Mouse (Mus musculus) layer of hippocampus, adult 9-11 months (tissue): Measurements from ENCODE around the gene Dcaf7.
"Not testable (repeated sequence)": the region's sequence is repeated elsewhere in the genome, so short reads cannot be mapped to it uniquely, and the experiment has no call there.

Source experiments
- DNase-seq: peaks from one replicate; pipeline ENCODE4 v3.0.0; 2022

Dcaf7 gene

GRCm38 (mm10) chr11:106036548-106037417 lies at the start of gene Dcaf7:
TSS of gene Dcaf7 (plus strand) at chr11:106036872.
- peak; percentile 98 for DNase-seq

GRCm38 (mm10) chr11:105987446-105987845 lies 49.2 kb upstream of the Dcaf7 start:
- DNase-seq: no peak

DNA sequence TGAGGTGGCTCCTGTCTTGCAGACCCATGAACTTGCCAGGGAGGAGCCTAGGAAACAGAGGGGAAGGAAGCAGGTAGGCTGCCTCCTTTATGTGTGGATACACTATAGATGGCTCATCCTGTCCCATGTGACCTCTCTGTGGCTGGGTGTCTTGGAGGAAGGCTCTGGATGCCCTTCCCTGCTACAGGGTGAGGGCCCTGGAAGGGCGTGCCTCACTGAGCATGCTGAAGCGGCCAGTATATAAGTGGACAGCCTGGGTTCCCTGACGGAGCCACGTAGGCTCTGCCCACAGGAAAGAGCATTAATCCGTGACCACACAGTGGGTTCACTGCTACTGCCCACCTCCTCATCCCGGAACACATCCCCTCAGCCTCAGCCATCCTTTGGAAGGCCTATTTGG lies 47.2 kb upstream of the Dcaf7 start:
- no peak for DNase-seq

GRCm38 (mm10) chr11:105990231-105990630 lies 46.4 kb upstream of the Dcaf7 start:
- DNase-seq: no peak

DNA sequence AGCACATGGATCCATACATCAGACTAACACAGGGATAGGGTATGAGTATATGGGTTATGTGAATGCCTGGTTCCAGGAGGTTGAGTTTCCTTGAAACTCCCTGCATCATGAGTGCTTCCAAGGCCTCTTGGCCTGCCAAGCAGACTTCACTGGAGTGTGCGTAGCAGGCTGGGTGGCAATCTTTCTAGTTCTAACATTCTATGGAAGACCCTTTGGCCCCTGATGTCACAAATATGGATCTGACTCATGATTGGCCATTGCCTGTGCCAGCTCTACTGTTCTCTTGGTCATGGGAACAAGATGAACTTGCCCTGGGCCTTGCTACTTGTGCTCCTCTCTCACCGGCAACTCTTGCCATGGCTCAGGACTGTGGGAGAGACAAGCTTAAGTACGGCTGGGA lies 42.3 kb upstream of the Dcaf7 start, which contains the start of gene Ace3:
TSS of gene Ace3 (plus strand) at position 301 of the 400 bp plus-strand sequence.
- no peak for DNase-seq

GRCm38 (mm10) chr11:106000062-106000461 lies 36.6 kb upstream of the Dcaf7 start:
- no peak for DNase-seq

- peak; percentile 28 for DNase-seq
Measured at GRCm38 (mm10) chr11:106001718-106002117, 35.0 kb upstream of the Dcaf7 start.

DNA sequence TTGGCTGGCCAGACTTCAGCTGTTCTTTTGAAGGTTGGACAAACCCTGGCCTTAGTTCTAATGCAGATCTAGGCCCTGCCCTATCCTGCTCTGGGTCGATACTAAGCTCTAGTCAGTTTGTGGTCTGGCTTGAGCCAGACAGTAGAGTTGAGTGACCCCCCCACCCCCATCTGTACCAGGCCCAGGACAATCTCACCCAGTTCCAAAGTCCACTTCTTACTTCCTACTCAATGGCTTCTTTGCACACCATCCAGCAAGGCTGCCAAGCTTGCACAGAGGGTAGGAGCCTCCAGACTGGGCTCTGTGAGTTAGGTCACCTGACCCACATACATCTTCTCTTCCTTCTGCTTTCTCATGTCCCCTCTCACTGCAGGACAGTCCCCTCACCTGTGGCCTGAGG lies 32.1 kb upstream of the Dcaf7 start:
- DNase-seq: no peak

GRCm38 (mm10) chr11:106005970-106006369 lies 30.7 kb upstream of the Dcaf7 start:
- DNase-seq: no peak

DNA sequence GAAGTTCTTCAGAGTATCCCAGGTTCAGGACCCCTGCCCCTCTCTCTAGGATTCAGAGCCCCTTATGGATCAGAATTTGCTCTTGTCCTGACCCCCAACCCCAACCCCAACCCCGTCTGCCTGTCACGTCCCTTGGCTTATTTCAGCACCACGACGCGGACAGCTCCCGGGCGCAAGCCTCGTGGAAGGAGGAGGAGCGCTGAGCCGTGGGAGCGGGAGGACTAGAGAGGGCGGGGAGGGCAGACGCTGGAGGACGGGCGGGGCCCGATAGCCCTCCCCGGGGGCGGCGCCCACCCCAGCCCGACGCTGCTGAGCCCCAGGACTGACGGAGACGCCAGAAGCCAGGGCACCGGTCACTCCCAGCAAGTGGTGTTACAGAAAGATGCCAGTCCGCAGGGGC lies 28.9 kb upstream of the Dcaf7 start, which contains the start of gene Kcnh6:
TSS of gene Kcnh6 (plus strand) at position 304 of the 400 bp plus-strand sequence.
- no peak for DNase-seq

DNA sequence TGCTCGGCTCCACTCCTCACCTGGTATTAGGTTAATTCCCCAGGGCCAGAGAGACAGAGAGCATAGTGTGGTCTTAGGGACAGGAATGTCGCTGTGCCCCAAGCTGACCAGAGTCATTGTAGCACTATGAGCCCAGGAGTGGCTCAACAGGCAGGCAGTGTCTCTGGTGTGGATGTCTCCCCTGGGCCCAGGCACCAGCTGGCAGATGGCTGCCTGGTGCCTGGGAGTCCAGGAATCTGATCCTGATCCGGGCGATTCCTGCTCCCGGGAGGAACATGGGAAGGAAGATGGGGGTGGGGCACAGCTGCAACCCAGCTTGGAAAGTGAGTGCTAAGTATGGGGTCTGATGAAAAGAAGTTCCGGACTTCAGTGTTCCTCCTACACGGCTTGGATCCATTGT lies 24.0 kb upstream of the Dcaf7 start:
- no peak for DNase-seq

- peak; percentile 62 for DNase-seq
Measured at GRCm38 (mm10) chr11:106013556-106014225, 23.0 kb upstream of the Dcaf7 start.

GRCm38 (mm10) chr11:106016440-106016839 lies 20.2 kb upstream of the Dcaf7 start:
- DNase-seq: no peak

GRCm38 (mm10) chr11:106020051-106020763 lies 16.5 kb upstream of the Dcaf7 start:
- peak; percentile 75 for DNase-seq

DNA sequence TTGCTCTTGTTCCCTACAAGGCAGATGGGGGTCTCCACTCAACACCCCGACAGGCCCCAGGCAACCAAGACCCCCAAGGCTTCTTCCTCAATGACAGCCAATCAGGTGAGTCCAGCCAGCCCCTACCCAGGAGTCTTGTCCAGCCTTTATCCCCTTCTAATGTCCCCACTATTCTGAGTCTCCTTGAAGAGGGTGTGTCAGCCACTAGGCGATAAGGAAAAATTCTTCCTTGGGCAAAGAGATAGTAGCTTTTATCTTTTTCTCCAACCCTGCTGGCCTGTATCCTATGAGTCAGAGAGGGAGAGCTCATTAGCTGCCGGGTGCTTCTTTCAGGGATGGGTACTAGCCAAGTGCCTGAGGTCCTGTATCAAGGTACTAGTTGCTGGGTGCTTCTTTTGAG lies 10.9 kb upstream of the Dcaf7 start:
- DNase-seq: no peak

DNA sequence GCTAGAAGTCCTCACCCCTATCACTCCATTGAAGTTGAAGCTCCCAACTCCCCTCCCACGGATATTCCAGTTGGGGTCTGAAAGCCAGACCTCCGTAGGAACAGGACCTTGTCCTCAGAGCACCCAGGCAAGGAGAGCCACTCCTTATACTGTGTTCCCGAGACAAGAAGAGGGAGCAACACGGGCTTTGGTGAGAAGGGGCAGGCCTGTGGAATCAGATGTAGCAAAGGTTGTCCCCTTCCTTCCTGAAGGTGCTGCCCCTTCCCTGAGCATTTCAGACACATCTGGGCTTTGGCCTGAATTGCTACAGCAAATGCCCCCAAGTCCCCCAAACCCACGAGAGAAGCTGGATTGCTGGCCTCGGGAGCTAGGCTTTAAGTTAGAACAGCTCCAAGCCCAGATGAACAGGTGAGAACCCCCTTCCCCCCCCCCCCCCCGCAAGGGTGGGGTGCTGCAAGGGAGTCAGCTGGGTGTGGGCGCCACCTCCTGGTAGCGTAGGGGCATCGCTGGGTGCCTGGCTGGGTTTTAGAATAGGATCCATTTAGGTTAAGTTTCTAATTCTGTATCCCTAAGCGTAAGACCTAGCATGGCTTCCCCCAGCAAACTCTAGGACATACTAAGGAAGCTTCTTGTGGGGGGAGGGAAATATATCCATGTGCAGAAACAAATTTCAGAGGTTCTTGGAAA lies 10.1 kb upstream of the Dcaf7 start:
- DNase-seq: peak; percentile 51

DNA sequence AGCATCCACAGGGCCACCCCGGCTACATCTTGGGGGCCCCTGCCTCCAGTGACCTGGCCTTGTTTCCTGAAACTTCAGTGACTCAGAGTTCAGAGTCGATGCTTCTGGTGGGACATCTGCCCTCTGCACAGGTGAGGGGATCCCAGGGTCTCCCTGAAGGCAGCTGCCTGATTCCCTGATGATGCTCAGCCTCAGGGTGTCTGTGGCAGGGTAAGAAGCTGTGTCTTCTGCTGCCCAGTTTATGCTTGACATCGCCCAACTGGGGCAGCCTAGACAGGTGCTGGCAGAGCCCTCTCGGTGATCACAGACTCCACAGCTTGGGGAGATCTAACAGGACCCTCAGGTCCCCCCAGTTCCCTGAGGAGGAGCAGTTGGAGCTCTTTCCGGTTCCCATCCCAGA lies 9.1 kb upstream of the Dcaf7 start:
- no peak for DNase-seq

DNA sequence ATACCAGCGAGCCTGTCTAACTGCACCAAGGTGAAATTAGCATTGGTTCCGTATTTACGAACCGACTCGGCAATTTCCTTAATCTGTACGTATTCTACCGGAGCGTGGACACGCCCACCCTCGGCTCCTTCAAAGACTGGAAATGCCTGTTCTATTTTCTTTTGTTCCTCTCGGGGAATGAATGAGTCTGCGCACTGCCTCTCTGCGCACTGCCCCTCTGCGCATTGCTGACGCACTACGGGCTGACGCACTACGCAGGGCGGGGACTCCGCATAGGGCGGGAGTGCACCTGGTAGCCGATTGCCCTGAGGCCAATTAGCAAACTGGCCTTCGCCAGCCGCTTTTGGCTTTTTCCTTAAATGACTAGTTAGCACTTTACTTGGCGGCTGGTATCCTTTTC lies 4.6 kb upstream of the Dcaf7 start:
- not testable (repeated sequence) for DNase-seq

DNA sequence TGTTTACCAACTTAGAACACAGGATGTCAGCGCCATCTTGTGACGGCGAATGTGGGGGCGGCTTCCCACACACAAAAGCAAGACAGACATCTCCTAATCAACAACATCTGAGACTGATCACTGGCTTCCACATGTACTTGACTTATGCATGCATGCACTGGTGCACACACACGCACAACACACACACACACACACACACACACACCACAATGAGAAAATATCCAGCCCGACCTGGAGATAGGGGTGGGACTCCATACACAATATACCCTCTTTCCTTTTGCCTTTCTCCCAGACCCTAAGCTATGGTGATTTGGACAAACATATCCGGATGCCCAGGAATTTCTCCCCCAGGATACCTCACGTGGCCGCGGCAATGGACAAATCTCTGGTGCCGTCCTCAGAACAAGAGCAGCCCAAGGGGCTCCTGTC lies 3.2 kb upstream of the Dcaf7 start:
- DNase-seq: peak; percentile 55

GRCm38 (mm10) chr11:106034986-106035385 lies 1.7 kb upstream of the Dcaf7 start:
- DNase-seq: no peak

DNA sequence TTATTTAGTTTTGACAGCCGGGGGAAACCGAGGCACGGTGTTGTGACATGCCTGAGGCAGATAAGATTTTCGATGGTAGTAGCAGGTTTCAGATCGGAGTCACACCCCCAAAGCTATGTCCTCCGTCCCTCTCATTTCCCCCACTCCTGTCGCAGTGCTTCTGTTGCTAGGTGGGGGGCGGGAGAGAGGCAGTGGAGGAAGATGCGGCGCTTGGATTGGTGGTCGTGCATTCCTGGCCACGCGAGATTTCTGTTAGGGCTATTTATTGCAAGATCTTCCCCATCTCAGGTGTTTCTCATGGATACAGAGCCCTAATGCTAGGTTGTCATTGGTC lies 713 bp downstream of the Dcaf7 start:
- DNase-seq: peak; percentile 91

- DNase-seq: no peak
Measured at GRCm38 (mm10) chr11:106044349-106044748, 7.7 kb downstream of the Dcaf7 start.

- no peak for DNase-seq
Measured at GRCm38 (mm10) chr11:106045256-106045655, 8.6 kb downstream of the Dcaf7 start.
